Mouse (Mus musculus) CH12.LX (cell line): Measurements from ENCODE around the gene Steap2. TPM values are rescaled to one million over a fixed set of nuclear protein-coding genes. Genes with fewer than 3 reads are reported as not detected.

Source experiments
- DNase-seq: peaks from one replicate; pipeline ENCODE4 v3.0.0-alpha.2; 2013; ENCODE audit errors: extremely low read depth
- H3K27ac ChIP-seq: 2 replicates; pipeline ENCODE4 v1.5.1; 2012; ENCODE audit warnings: low read depth, mild to moderate bottlenecking, control low read depth, moderate library complexity; ENCODE audit not compliant: insufficient read depth
- H3K27me3 ChIP-seq: replicated peaks from 2 replicates; pipeline ENCODE3; 2012; ENCODE audit warnings: inconsistent platforms
- H3K36me3 ChIP-seq, 2 experiments: replicated peaks in 1 of 2; 2 replicates each; pipeline versions ENCODE3 to v1.6.1; 2012; ENCODE audit warnings: inconsistent platforms in 1 of 2, low read length in 1 of 2, mild to moderate bottlenecking in 1 of 2, mixed read lengths in 1 of 2, moderate library complexity in 1 of 2; ENCODE audit not compliant: control insufficient read depth in 1 of 2, insufficient read depth in 1 of 2
- H3K4me1 ChIP-seq, 2 experiments: 2 replicates each; pipeline ENCODE4 v1.6.1; 2012; ENCODE audit warnings: inconsistent platforms in 1 of 2, moderate library complexity in 1 of 2; ENCODE audit not compliant: insufficient read depth in 2 of 2, control insufficient read depth in 1 of 2
- H3K4me2 ChIP-seq: 2 replicates; pipeline ENCODE4 v1.6.1; 2012; ENCODE audit warnings: low read depth, mild to moderate bottlenecking, control low read depth; ENCODE audit not compliant: poor library complexity, insufficient read depth, severe bottlenecking
- H3K4me3 ChIP-seq, 3 experiments: fragments of 150-350 bp in 1 of 3; sonication (generic) in 1 of 3; replicated peaks in 1 of 3; 2 replicates each; pipeline versions ENCODE3 to v1.5.1; 2011 to 2012; ENCODE audit warnings: low read depth in 2 of 3, low read length in 2 of 3, mild to moderate bottlenecking in 2 of 3, moderate library complexity in 2 of 3, control low read depth in 1 of 3, improper control_type of control experiment in 1 of 3, inconsistent platforms in 1 of 3, mixed read lengths in 1 of 3; ENCODE audit not compliant: poor library complexity in 1 of 3
- H3K79me2 ChIP-seq: replicated peaks from 2 replicates; pipeline ENCODE4 v1.6.1; 2012; ENCODE audit warnings: mild to moderate bottlenecking, moderate library complexity; ENCODE audit not compliant: control insufficient read depth, poor library complexity, insufficient read depth, severe bottlenecking; ENCODE audit errors: extremely low read depth
- H3K9ac ChIP-seq: 2 replicates; pipeline ENCODE4 v1.6.1; 2012; ENCODE audit warnings: low read depth, mild to moderate bottlenecking, control low read depth, moderate library complexity; ENCODE audit not compliant: insufficient read depth
- H3K9me3 ChIP-seq: replicated peaks from 2 replicates; pipeline ENCODE3; 2012; ENCODE audit warnings: low read length, inconsistent platforms, mixed read lengths
- BHLHE40 ChIP-seq: IDR thresholded peaks from 2 replicates; pipeline ENCODE4 v1.6.1; 2011; ENCODE audit warnings: mild to moderate bottlenecking, low read depth, low read length, improper control_type of control experiment
- CHD1 ChIP-seq: IDR thresholded peaks from 2 replicates; pipeline ENCODE4 v1.6.1; 2012; ENCODE audit warnings: low read depth, low read length, improper control_type of control experiment, inconsistent platforms
- CHD2 ChIP-seq: IDR thresholded peaks from 2 replicates; pipeline ENCODE4 v1.6.1; 2011; ENCODE audit warnings: low read length, improper control_type of control experiment
- CTCF ChIP-seq, 2 experiments: IDR thresholded peaks in 1 of 2; conservative IDR thresholded peaks in 1 of 2; 2 replicates each; pipeline ENCODE4 v1.5.1; 2011 to 2012; ENCODE audit warnings: low read depth in 2 of 2, low read length in 2 of 2, improper control_type of control experiment in 1 of 2, inconsistent platforms in 1 of 2, mild to moderate bottlenecking in 1 of 2, moderate library complexity in 1 of 2
- EP300 ChIP-seq: IDR thresholded peaks from 2 replicates; pipeline ENCODE4 v1.6.1; 2011; ENCODE audit warnings: low read length, improper control_type of control experiment
- GABPA ChIP-seq: IDR thresholded peaks from 2 replicates; pipeline ENCODE4 v1.6.1; 2012; ENCODE audit warnings: low read depth, low read length, improper control_type of control experiment, inconsistent platforms; ENCODE audit not compliant: insufficient replicate concordance
- IRF4 ChIP-seq: IDR thresholded peaks from 2 replicates; pipeline ENCODE4 v1.6.1; 2014; ENCODE audit warnings: low read depth, mild to moderate bottlenecking, inconsistent platforms, low read length, improper control_type of control experiment
- KAT2A ChIP-seq: IDR thresholded peaks from 2 replicates; pipeline ENCODE4 v1.6.1; 2012; ENCODE audit warnings: low read length, improper control_type of control experiment, inconsistent platforms; ENCODE audit not compliant: insufficient replicate concordance
- MAX ChIP-seq: IDR thresholded peaks from 2 replicates; pipeline ENCODE4 v1.6.1; 2011; ENCODE audit warnings: low read length, improper control_type of control experiment
- MXI1 ChIP-seq: IDR thresholded peaks from 2 replicates; pipeline ENCODE4 v1.6.1; 2011; ENCODE audit warnings: mild to moderate bottlenecking, low read depth, low read length, improper control_type of control experiment
- PAX5 ChIP-seq: IDR thresholded peaks from 2 replicates; pipeline ENCODE4 v1.6.1; 2012; ENCODE audit warnings: low read length, inconsistent platforms, mixed read lengths
- POLR2A ChIP-seq: IDR thresholded peaks from 2 replicates; pipeline ENCODE4 v1.6.1; 2011; ENCODE audit warnings: low read depth, mild to moderate bottlenecking, improper control_type of control experiment, low read length
- POLR2AphosphoS2 ChIP-seq: IDR thresholded peaks from 2 replicates; pipeline ENCODE4 v1.6.1; 2011; ENCODE audit warnings: low read depth, low read length, improper control_type of control experiment
- RAD21 ChIP-seq: IDR thresholded peaks from 2 replicates; pipeline ENCODE4 v1.6.1; 2011; ENCODE audit warnings: low read depth, mild to moderate bottlenecking, low read length, improper control_type of control experiment, moderate library complexity
- SIN3A ChIP-seq: IDR thresholded peaks from 2 replicates; pipeline ENCODE4 v1.6.1; 2012; ENCODE audit warnings: low read length, improper control_type of control experiment, inconsistent platforms
- TBP ChIP-seq: conservative IDR thresholded peaks from 2 replicates; pipeline ENCODE4 v1.6.1; 2011; ENCODE audit warnings: low read depth, low read length, improper control_type of control experiment
- TCF12 ChIP-seq: IDR thresholded peaks from 2 replicates; pipeline ENCODE4 v1.6.1; 2014; ENCODE audit warnings: low read depth, mild to moderate bottlenecking, inconsistent platforms, low read length, improper control_type of control experiment
- UBTF ChIP-seq: IDR thresholded peaks from 2 replicates; pipeline ENCODE4 v1.6.1; 2012; ENCODE audit warnings: low read depth, mild to moderate bottlenecking, inconsistent platforms, low read length, improper control_type of control experiment, moderate library complexity
- USF1 ChIP-seq: IDR thresholded peaks from 2 replicates; pipeline ENCODE4 v1.6.1; 2014; ENCODE audit warnings: low read depth, mild to moderate bottlenecking, inconsistent platforms, low read length, improper control_type of control experiment
- ZC3H11A ChIP-seq: IDR thresholded peaks from 2 replicates; pipeline ENCODE4 v1.6.1; 2012; ENCODE audit warnings: low read depth, mild to moderate bottlenecking, inconsistent platforms, low read length, improper control_type of control experiment
- ZKSCAN1 ChIP-seq: IDR thresholded peaks from 2 replicates; pipeline ENCODE4 v1.6.1; 2012; ENCODE audit warnings: low read depth, inconsistent platforms, low read length, improper control_type of control experiment, borderline replicate concordance
- ZMIZ1 ChIP-seq: IDR thresholded peaks from 2 replicates; pipeline ENCODE4 v1.6.1; 2012; ENCODE audit warnings: low read depth, mild to moderate bottlenecking, inconsistent platforms, low read length, improper control_type of control experiment
- ZNF384 ChIP-seq: IDR thresholded peaks from 2 replicates; pipeline ENCODE4 v1.6.1; 2012; ENCODE audit warnings: low read depth, low read length, improper control_type of control experiment, inconsistent platforms
- dilution Hi-C: fragments of 300-500 bp; cut with MboI; formaldehyde crosslinking; loops from 2 replicates; pipeline ENCODE4 v1.14.3; 2020; ENCODE audit warnings: low sequenced_read_pairs; ENCODE audit not compliant: extremely low pct_unique_long_range_greater_than_20kb, extremely low pct_ligation_motif_present
- in situ Hi-C: fragments of 300-500 bp; cut with MboI; formaldehyde crosslinking; loops from 3 replicates; pipeline ENCODE4 v1.14.3; 2019; ENCODE audit warnings: low sequenced_read_pairs, low pct_ligation_motif_present, low pct_unique_long_range_greater_than_20kb, mixed read lengths
- polyA plus RNA-seq: library from polyadenylated mRNA; unstranded; fragments of >175 nt; gene quantifications from 2 replicates; pipeline ENCODE4 v1.2.1, GENCODE M21; 2012; ENCODE audit warnings: low read depth; ENCODE audit not compliant: insufficient read length
- total RNA-seq, 2 experiments: library from RNA; depleted of rRNA; stranded (reverse); fragments of 300-350 nt in 1 of 2; fragments of >200 nt in 1 of 2; gene quantifications; 2 replicates each; pipeline ENCODE4 v1.2.3; 2012 to 2014

Gene Steap2
- total and polyA plus RNA-seq, 3 experiments, result not detected

GRCm38 (mm10) chr5:5658680-5659079, 35.7 kb downstream of the Steap2 start:
- dilution Hi-C loops, result no loop called here

GRCm38 (mm10) chr5:5657932-5658331, 36.4 kb downstream of the Steap2 start:
- Histone ChIP-seq H3K9ac (no peak overlapping the region), H3K27me3 (no peaks in the 10 kb centered on the region), H3K27ac (no peak overlapping the region), H3K9me3 (no peaks in the 10 kb centered on the region), H3K4me2 (no peak overlapping the region), H3K36me3 (no peaks in the 10 kb centered on the region), H3K4me3 (no peak overlapping the region), H3K4me1 (peaks cover 5 to 19% of the 10 kb centered on the region in 2 experiments; a peak in 3 of 4 replicates), H3K79me2 (no peaks in the 10 kb centered on the region)
- in situ Hi-C loops (no loop called here), dilution Hi-C loops (no loop called here)
- TF ChIP-seq MAX (no peak), CHD1 (no peak), USF1 (no peak), POLR2A (no peak), MXI1 (no peak), POLR2AphosphoS2 (no peak), TBP (no peak), RAD21 (no peak), SIN3A (no peak), CTCF (conservative IDR thresholded peaks at IDR 0.05 in 1 of 2, IDR thresholded peaks at IDR 0.05 in 1 of 2; ENCODE audit: low read depth in 2 of 2, low read length in 2 of 2) (no peak), TCF12 (no peak), GABPA (no peak), IRF4 (no peak), UBTF (no peak), EP300 (no peak), KAT2A (no peak)
- DNase-seq, result no peak

More at GRCm38 (mm10) chr5:5658680-5659079, 35.7 kb downstream of the Steap2 start:
- peaks cover 5 to 23% of the 10 kb centered on the region in 2 experiments; a peak in 3 of 4 replicates for H3K4me1 ChIP-seq
- no peak overlapping the region for H3K27ac ChIP-seq
- DNase-seq, result peak; percentile 49
- H3K9ac ChIP-seq, result no peak overlapping the region
- H3K9me3 ChIP-seq, result no peaks in the 10 kb centered on the region
- H3K4me2 ChIP-seq, result no peak overlapping the region
- no peaks in the 10 kb centered on the region for H3K79me2 ChIP-seq
- in situ Hi-C loops, result no loop called here
- TF ChIP-seq ZMIZ1 (no peak), CHD2 (no peak), USF1 (no peak), BHLHE40 (no peak), UBTF (no peak), ZKSCAN1 (no peak), ZNF384 (no peak), ZC3H11A (no peak), POLR2AphosphoS2 (no peak), RAD21 (no peak), PAX5 (no peak), GABPA (no peak)
- H3K4me3 ChIP-seq, result no peak overlapping the region
- no peaks in the 10 kb centered on the region for H3K27me3 ChIP-seq
- no peaks in the 10 kb centered on the region for H3K36me3 ChIP-seq
